Mouse (Mus musculus) limb, embryonic 14.5 days (tissue): ENCODE measurements at regions not wholly inside any gene's neighbourhood (a gene's known extent, or its start where the extent isn't known, plus 50 kb on each side); places are given as distances from the start of the nearest gene placed in this dataset.

Experiments used
- ATAC-seq: fragments of 200-750 bp; cut with Nextera tagmentation; 2 replicates; pipeline ENCODE4 v1.8.0; 2017; ENCODE audit warnings: low read depth, moderate number of reproducible peaks, moderate TSS enrichment; ENCODE audit not compliant: low FRiP score
- DNase-seq: peaks from one replicate; pipeline ENCODE4 v3.0.0-alpha.2; 2015; ENCODE audit warnings: low spot score
- H3K27ac ChIP-seq: fragments of 300-500 bp; sonication (generic); replicated peaks from 2 replicates; pipeline ENCODE4 v1.5.1; 2014; ENCODE audit warnings: low read depth, mild to moderate bottlenecking, low read length, moderate library complexity, mixed read lengths
- H3K27me3 ChIP-seq: fragments of 300-500 bp; sonication (generic); 2 replicates; pipeline ENCODE4 v1.6.1; 2014; ENCODE audit warnings: low read length, mixed read lengths; ENCODE audit not compliant: control insufficient read depth, insufficient read depth
- H3K36me3 ChIP-seq: fragments of 300-500 bp; sonication (generic); 2 replicates; pipeline ENCODE4 v1.6.1; 2014; ENCODE audit warnings: mild to moderate bottlenecking, low read length, moderate library complexity, mixed read lengths; ENCODE audit not compliant: control insufficient read depth, insufficient read depth
- H3K4me1 ChIP-seq: fragments of 300-500 bp; sonication (generic); 2 replicates; pipeline ENCODE4 v1.6.1; 2014; ENCODE audit warnings: antibody characterized with exemption, low read length, mixed read lengths; ENCODE audit not compliant: control insufficient read depth, insufficient read depth
- H3K4me2 ChIP-seq: fragments of 300-500 bp; sonication (generic); replicated peaks from 2 replicates; pipeline ENCODE4 v1.6.1; 2014; ENCODE audit warnings: low read depth, mild to moderate bottlenecking, low read length, moderate library complexity; ENCODE audit not compliant: severe bottlenecking
- H3K4me3 ChIP-seq: fragments of 300-500 bp; sonication (generic); replicated peaks from 2 replicates; pipeline ENCODE4 v1.5.1; 2014; ENCODE audit warnings: low read length
- H3K9ac ChIP-seq: fragments of 300-500 bp; sonication (generic); 2 replicates; pipeline ENCODE4 v1.6.1; 2014; ENCODE audit warnings: mild to moderate bottlenecking, low read depth, low read length, moderate library complexity; ENCODE audit not compliant: severe bottlenecking
- H3K9me3 ChIP-seq: fragments of 300-500 bp; sonication (generic); 2 replicates; pipeline ENCODE4 v1.6.1; 2016; ENCODE audit warnings: low read length; ENCODE audit not compliant: control insufficient read depth
- POLR2A ChIP-seq: fragments of 200-500 bp; IDR thresholded peaks from 2 replicates; pipeline ENCODE4 v1.8.0; 2012; ENCODE audit warnings: inconsistent platforms, mild to moderate bottlenecking, moderate library complexity, borderline replicate concordance; ENCODE audit not compliant: insufficient read depth, insufficient read length; ENCODE audit errors: extremely low read depth
- WGBS: fragments of 180-500 bp; shearing (Covaris S2); extraction: QIAGEN DNeasy Blood & Tissue Kit; methylation state at CpG from one replicate; pipeline ENCODE4 v1.1.7; 2014; 5-methylcytosine and 5-hydroxymethylcytosine counted together

DNA sequence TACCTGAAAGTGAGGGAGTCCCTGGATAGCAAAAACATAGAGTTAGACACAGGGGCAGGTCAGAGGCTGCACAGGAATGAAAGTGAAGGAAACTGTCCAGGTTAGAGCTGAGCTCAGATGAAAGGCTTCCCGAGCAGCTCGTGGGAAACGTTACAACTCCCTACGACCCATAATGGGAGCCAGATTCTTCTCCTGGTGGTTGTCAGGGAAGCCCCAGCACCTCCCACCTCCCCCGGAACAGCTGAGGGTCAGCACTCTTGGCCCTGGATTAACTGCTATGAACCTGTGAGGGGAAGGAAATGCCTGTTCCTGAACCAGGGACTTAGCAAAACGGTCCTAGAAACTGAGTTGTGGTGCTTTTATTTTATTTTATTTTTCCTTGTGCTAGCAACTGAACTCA, 397.2 kb downstream of the Zfp536 start:
- Histone ChIP-seq H3K4me2 (no peak overlapping the region), H3K9ac (no peak overlapping the region), H3K36me3 (no peaks in the 10 kb centered on the region), H3K27ac (no peak overlapping the region), H3K9me3 (no peaks in the 10 kb centered on the region), H3K4me3 (no peak overlapping the region), H3K4me1 (peaks cover 14% of the 10 kb centered on the region), H3K27me3 (no peaks in the 10 kb centered on the region)
- no peak for DNase-seq
- no peak; the same call in 1 of the 2 replicates for ATAC-seq
- WGBS: 5% methylated on average over 6 of the region's 6 CpGs
- no peak for TF ChIP-seq POLR2A

DNA sequence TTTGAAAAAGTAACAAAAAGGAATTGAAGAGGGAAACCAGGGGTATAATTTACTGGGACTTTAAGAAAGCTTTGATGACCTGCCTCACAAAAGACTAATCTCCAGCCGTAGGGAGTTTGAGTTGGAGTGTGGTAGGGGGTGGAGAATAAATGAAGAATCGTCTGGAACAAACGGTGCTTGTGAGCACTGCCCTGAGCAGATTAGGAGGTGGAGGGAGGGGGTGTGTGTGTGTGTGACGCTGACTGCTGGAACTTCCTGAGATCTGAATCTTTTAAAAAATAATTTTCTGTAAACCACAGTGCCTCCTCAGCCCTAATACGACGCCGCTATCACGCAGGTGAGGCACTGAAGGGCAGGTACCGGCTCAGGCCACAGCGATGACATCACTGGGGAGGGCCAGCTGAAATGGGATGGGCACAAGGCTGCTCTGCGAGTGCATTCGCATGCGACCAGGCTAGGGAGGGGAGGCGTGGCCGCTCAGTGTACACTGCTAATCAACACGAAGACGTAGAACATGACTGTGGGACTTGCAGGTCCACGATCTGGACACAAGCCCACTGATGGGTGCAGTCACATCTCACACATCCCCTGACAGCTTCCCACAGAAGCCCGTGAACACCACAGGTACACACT, 395.4 kb downstream of the Zfp536 start:
- Histone ChIP-seq H3K4me1 (peaks cover 14% of the 10 kb centered on the region), H3K9ac (no peak overlapping the region), H3K36me3 (no peaks in the 10 kb centered on the region), H3K27me3 (no peaks in the 10 kb centered on the region), H3K27ac (no peak overlapping the region), H3K4me2 (no peak overlapping the region), H3K9me3 (no peaks in the 10 kb centered on the region), H3K4me3 (no peak overlapping the region)
- no peak for TF ChIP-seq POLR2A
- ATAC-seq: no peak
- 41% methylated on average over 19 of the region's 19 CpGs for WGBS
- no peak for DNase-seq

DNA sequence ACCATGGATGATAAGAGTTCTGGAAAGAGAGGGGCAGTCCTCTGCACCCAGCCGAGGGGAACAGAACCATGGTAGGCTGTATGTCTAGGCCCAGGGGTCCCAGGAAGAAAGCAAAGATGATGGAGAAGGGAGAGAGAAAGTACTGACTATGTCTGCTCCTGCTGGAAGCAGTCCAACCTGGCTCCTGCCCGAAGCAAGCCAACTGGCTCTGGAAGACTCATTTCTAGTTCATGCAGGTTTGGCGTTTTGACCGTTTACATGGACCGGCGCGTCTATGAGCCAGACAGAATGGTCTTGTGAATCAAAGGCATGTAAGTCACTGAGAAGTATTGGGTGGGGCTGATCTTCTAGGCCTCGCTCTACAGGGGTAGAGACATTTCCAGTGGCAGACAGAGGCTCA, 385.6 kb downstream of the Zfp536 start:
- DNase-seq: no peak
- Histone ChIP-seq H3K27ac (no peak overlapping the region), H3K4me3 (no peak overlapping the region), H3K27me3 (no peaks in the 10 kb centered on the region), H3K9me3 (no peaks in the 10 kb centered on the region), H3K4me1 (no peaks in the 10 kb centered on the region), H3K9ac (no peak overlapping the region), H3K4me2 (no peak overlapping the region), H3K36me3 (no peaks in the 10 kb centered on the region)
- ATAC-seq: no peak
- 95% methylated on average over 8 of the region's 8 CpGs for WGBS
- no peak for TF ChIP-seq POLR2A

DNA sequence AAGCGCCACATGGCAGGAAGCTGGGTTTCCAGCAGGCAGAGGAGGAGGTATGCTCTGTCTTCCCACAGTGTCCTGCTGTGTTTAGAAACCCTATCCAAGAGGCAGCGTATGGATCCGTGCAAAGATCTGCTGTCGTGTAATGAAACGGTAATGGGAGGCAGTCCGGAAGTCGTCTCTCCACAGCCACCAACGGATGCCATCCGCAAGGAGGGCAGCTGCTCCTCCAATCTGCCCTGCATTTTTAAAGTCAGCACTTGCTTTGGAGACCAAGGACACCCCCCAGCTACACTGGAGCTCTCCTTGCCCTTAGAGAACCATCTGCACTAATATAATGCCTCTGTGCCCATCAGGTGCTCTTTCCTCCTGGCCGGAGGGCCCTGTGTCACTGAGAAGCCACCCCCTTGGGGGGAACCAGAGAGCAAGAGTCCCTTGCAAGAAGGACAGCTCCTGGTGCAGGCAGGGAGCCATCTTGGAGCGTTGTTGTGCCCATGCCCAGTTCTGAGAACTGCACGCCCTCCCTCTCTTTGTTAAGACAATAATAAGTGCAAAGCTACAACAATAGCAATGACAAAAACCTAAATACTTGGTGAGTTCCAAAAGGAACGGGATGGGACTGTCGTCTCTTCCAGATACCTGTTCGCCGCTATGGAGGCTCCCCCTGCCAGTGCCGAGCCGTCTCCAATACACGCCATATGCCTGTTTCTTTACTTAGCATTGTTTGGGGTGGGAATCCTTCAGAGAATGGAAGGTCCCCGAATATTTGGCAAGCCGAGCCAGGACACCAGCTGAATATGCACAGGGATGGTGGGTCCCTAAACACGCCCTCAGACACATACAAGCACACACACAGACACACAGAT, 384.4 kb downstream of the Zfp536 start:
- WGBS: 79% methylated on average over 22 of the region's 22 CpGs
- ATAC-seq: no peak
- Histone ChIP-seq H3K9me3 (no peaks in the 10 kb centered on the region), H3K9ac (no peak overlapping the region), H3K27ac (no peak overlapping the region), H3K4me3 (no peak overlapping the region), H3K36me3 (no peaks in the 10 kb centered on the region), H3K4me2 (no peak overlapping the region), H3K27me3 (no peaks in the 10 kb centered on the region), H3K4me1 (no peaks in the 10 kb centered on the region)
- no peak for DNase-seq
- no peak for TF ChIP-seq POLR2A

DNA sequence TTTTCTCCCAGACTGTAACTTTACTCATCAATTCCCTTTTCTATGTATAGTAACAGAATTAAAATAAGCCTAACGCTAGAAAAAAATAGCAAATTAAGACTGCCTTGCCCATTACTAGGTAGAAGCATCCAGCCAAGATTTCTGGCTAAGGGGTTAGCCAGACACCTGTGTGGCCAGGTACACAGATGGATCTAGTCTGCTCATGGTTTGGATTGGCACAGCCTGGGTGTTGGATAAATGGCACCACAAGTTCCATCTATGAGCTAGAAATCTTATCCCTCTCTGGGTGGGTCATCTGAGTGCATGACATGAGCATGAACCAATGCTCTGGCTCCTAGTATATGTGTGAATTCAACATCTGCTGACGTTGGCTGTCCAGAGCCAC, 383.7 kb downstream of the Zfp536 start:
- no peak overlapping the region for H3K4me3 ChIP-seq
- no peak for TF ChIP-seq POLR2A
- H3K36me3 ChIP-seq: no peaks in the 10 kb centered on the region
- no peaks in the 10 kb centered on the region for H3K4me1 ChIP-seq
- no peaks in the 10 kb centered on the region for H3K27me3 ChIP-seq
- H3K9me3 ChIP-seq: no peaks in the 10 kb centered on the region
- no peak for ATAC-seq
- WGBS: 84% methylated on average over 2 of the region's 2 CpGs
- DNase-seq: no peak
- no peak overlapping the region for H3K4me2 ChIP-seq
- H3K27ac ChIP-seq: no peak overlapping the region
- H3K9ac ChIP-seq: no peak overlapping the region
